Mouse (Mus musculus) brain, embryonic 18.5 days (tissue): ENCODE measurements around the gene Sprr2e.

Experiments
- DNase-seq: peaks from one replicate; pipeline ENCODE4 v3.0.0-alpha.2; 2012; ENCODE audit warnings: low read depth, low spot score

Gene Sprr2e

GRCm38 (mm10) chr3:92351843-92352242, at the start of gene Sprr2e:
Gene Sprr2e (plus strand): TSS chr3:92352143.
- no peak for DNase-seq

- no peak for DNase-seq
Measured at GRCm38 (mm10) chr3:92307406-92307805, 44.5 kb upstream of the Sprr2e start.

GRCm38 (mm10) chr3:92316320-92316719, 35.6 kb upstream of the Sprr2e start, which contains the start of gene Sprr2b:
Gene Sprr2b (plus strand): TSS chr3:92316620.
- DNase-seq, result no peak

GRCm38 (mm10) chr3:92317384-92317783, 34.6 kb upstream of the Sprr2e start:
- no peak for DNase-seq

GRCm38 (mm10) chr3:92336278-92336677, 15.7 kb upstream of the Sprr2e start:
- no peak for DNase-seq

GRCm38 (mm10) chr3:92338840-92339239, 13.1 kb upstream of the Sprr2e start, which contains the start of gene Sprr2d:
Gene Sprr2d (plus strand): TSS chr3:92339140.
- no peak for DNase-seq

- DNase-seq, result no peak
Measured at GRCm38 (mm10) chr3:92361619-92362018, 9.7 kb downstream of the Sprr2e start.

- no peak for DNase-seq
Measured at GRCm38 (mm10) chr3:92364887-92365286, 12.9 kb downstream of the Sprr2e start, which contains the start of gene Sprr2f. Gene Sprr2f (plus strand): TSS chr3:92365187.

GRCm38 (mm10) chr3:92373613-92374012, 21.7 kb downstream of the Sprr2e start:
- DNase-seq, result no peak

- DNase-seq, result no peak
Measured at GRCm38 (mm10) chr3:92385385-92385784, 33.4 kb downstream of the Sprr2e start, which contains the start of gene Sprr2h. Gene Sprr2h (plus strand): TSS chr3:92385685.

- no peak for DNase-seq
Measured at GRCm38 (mm10) chr3:92394301-92394700, 42.4 kb downstream of the Sprr2e start.
